Mouse (Mus musculus): Measurements from ENCODE around the gene Rps29.

DNA sequence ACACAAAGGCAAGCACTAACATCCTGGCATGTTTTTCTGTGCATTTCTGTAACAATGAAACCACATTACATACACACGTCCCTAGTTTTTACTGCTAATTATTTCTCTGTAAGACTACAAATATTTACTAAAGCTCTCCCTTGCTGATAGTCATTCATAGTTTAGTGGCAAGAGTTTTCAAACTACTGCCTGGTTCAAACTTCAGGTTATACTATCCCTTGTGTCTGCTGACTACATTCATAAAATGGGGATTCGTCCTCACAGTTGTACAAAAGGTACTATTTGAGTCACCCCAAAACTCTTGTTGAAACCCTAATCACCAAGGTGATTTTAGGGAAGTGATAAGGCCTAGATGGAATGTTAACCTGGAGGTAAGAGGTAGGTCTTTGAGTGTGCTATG lies 3.1 kb downstream of the Rps29 start:
- TF ChIP-seq E2F4 (IDR thresholded peaks at IDR 0.05; ENCODE audit: insufficient read depth) (no peak), TCF12 (IDR thresholded peaks at IDR 0.05; ENCODE audit: insufficient read depth, poor library complexity, severe bottlenecking) (no peak), POLR2A (IDR thresholded peaks at IDR 0.05; ENCODE audit: insufficient read length, low read depth) (no peak), MYOD1 (IDR thresholded peaks at IDR 0.05; ENCODE audit: control insufficient read depth in 1 of 3, insufficient read length in 2 of 3, low read depth in 2 of 3) (no peak)

Measured in myocyte (in vitro differentiated cells).